Mouse (Mus musculus) spleen, adult 18-20 months (tissue): Measurements from ENCODE around the gene Tab3.

ENCODE experiments used
- DNase-seq, 2 experiments: peaks; one replicate each; pipeline ENCODE4 v3.0.0; 2022; ENCODE audit warnings: mixed read lengths in 2 of 2

Tab3 gene

DNA sequence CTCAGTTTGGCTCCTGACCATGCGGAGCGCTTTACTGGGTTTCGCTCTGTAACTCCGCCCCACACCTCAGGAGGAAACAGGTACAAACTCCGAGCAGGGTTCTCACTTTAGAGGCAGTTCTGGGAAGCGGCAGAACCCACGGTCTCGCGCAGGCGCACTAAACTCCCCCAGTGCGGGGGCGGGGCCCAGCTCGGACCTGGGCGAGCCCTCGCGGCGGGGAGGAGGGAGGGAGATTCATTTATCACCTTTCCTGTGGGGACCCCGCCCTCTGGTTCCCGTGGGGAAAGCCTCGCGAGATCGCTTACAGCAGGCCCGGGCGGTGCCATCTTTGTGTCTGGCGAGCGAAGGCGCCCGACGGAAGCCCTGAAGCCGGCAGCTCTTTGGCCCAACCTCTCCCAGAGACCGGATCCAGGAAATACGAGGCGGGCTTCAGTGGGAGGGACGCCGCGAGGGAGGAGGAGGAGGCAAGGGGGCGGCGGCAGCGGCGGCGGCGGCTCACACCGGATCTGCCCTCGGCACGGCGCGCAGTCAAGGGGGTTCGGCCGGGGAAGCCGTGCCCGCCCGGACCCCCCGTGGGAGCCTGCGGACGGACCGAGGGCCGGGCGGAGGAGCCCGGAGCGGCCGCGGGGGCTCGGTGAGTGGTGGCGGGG lies at the start of gene Tab3:
Gene Tab3, plus strand, starts transcription at position 491 of the 650 bp plus-strand sequence.
- peak; percentile 93 for DNase-seq

DNA sequence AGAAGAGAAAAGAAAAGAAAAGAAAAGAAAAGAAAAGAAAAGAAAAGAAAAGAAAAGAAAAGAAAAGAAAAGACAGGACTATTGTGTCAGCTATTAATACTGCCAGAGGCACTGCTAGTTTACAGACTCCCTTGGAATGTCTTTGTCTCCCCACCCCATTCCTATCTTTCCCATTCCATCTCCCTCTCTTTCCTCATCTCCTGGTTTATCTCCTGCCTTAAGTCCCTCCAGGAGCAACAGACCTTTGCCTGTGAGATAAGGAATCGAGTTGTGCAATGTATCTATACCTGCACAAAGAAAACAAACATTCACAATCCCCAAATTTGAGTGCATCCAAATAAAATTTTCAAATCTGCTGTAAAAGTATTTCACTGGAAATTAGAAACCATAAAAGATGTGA lies 48.3 kb upstream of the Tab3 start:
- DNase-seq: no peak

DNA sequence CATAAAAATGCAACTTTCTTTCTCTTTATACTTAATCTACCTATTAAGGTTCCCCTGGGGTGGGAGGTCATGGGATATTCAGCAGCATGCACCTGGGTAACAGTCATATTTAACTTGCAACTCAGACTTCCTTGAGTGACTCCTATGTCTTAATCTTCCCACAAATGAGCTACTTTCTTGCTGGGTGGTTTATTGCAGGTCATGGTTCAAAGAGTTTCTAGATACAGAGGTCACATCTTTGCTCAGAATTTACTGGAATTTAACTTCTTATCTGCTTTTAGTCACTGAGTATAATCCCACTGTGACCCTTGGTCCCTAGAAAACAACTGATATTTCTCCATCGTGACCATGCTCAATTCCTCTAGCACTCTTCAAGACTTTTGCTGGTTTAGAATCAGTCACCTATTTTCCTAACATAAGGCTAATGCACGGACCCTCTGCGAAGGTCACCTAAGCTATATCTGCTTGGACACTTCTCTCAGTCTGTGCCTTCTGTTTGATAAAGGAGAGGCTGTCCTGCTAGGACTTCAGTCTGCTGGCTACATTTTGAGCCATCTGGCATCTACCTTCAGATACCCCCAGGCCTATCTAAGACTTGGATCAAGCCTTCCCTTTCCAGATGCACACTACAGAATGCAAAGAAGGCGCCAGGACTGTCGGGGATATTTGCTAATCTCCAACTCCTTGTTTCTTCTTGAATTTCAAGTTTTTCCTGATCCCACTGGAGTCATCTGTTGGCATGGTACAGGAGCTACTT lies 47.4 kb upstream of the Tab3 start:
- DNase-seq: no peak

DNA sequence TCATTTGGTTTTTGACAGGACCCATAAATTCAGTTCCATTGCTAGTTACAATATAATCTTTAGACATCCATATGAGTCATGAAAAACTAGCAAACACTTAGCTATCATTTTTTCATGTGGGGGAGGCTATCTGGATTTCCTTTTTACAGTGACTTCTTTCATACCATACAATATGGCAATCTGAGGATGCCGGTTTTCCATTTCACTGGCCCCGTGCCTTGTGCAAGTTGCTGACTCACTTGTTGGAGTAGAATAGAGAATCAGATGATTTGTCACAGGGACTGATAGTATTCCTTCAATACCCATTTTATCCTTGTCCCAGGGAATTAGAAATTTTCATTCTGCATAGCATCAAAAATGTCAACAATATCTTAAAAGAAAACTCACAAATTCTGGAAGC lies 14.9 kb upstream of the Tab3 start:
- DNase-seq: no peak

DNA sequence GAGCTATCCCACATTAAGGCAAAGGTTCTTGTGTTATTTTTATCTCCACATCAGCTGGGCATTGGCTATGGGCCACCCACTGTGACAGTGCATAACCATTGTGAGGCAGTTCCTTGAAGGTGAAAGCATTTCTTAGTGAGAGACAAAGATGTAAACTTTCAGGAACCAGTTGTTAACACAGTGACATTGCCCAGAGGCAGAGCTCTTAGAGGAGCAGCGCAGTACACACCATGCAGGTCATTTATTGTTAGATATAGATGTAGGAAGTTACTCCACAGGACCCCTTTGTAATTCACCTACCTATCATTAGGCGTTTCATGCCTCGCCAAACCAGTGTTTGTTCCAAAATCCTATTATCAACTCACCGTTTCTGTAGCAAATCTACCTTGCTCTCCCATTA lies 7.6 kb upstream of the Tab3 start:
- DNase-seq: no peak

DNA sequence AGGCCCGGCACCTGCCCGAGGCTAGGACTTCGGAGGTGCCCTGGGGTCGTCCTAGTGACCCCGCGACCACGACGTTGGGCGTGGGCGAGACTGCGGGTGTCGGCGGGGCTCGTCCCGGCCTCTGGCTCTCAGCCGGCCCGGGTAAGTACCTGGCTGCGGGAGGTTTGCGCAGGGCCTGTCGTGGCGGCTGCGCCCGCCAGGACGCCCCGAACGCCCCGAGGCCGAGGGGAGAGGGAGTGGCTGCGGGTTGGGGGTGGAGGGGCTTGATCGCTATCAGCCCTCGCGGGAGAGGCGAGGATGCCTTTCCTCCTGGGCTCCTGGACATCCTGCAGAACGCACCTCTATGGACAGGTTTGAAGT lies 340 bp downstream of the Tab3 start:
- DNase-seq: no peak

DNA sequence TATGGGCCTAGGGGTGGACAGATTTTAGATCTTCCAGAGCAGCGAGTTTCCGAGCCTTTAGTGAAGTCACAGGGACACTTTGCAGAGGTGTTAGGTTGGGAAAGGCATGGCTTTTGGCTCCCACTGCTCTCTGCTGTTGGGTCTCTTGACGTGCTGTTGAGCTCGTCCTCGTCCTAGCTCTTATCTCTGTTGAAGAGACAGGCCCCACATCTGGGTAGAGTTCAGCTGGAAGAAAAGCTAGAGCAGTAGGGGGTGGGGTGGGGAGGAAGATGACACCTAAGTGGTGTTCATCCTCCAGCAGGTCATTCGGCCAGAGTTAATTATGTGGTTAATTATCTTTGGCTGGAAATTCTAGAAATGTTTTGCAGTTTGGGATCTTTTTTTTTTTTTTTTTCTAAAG lies 2.5 kb downstream of the Tab3 start:
- DNase-seq: no peak

DNA sequence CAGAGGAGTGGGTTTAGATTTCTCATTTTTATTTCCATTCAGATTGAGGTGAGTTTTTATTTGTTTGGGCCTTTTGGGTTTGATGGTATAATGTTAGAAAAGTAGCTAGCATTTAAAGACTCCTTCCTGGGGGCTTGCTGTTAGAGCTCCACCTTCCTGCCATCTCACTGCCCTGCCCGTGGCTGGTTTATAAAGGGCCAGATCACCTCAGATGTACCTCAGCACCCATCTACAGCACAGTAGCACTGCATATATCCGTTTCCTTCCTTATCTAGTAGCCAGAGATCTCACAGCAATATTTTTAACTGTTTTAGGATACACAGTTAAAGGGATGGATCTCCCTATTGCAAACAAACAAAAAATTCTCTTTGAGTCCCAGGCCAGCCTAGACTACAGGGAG lies 6.9 kb downstream of the Tab3 start:
- DNase-seq: no peak

DNA sequence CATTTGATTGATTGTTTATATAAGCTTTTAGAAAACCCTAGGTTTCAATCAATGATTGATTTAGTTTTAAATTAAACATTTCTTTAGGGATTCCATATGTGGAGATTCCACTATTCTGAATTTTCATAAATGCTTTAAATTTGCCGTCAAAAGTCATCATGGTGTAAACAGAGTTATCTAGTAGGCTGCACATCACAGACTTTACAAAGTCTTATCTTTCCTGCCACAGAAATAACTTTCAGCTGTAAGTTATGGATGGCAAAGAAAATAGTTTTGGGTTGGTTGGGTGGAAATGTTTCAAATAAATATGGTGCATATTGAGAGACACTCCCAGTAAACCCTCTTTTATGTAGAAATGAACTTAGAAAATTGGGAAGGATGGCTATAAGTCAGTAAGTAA lies 8.7 kb downstream of the Tab3 start:
- DNase-seq: no peak

DNA sequence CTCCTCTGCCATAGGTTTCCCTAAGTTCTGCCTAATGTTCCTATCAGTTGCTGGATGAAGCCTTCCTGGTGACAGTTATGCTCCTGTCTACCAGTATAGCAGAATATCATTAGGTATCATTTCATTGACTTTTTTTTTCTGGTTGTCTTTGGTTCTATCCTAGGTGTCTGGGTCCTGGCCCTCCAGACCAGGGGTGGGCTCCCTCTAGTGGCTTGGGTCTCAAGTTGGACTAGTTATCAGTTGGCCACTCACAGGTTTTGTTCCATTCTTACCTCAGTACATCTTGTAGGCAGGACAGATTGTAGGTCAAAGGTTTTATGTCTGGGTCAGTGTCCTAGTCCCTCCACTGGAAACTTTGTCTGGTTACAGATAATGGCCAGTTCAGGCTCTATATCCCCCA lies 11.8 kb downstream of the Tab3 start:
- peak in 1 of 2 experiments; percentile 10 for DNase-seq

DNA sequence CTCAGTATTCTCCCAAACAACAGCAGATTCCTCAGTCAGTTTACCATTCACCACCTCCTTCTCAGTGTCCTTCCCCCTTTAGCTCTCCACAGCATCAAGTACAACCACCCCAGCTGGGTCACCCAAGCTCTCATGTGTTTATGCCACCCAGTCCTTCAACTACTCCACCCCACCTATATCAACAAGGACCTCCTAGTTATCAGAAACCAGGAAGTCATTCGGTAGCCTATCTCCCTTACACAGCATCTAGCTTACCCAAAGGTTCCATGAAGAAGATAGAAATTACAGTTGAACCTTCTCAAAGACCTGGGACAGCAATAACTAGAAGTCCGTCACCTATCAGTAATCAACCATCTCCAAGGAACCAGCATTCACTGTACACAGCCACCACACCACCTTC lies 40.9 kb downstream of the Tab3 start:
- DNase-seq: no peak

DNA sequence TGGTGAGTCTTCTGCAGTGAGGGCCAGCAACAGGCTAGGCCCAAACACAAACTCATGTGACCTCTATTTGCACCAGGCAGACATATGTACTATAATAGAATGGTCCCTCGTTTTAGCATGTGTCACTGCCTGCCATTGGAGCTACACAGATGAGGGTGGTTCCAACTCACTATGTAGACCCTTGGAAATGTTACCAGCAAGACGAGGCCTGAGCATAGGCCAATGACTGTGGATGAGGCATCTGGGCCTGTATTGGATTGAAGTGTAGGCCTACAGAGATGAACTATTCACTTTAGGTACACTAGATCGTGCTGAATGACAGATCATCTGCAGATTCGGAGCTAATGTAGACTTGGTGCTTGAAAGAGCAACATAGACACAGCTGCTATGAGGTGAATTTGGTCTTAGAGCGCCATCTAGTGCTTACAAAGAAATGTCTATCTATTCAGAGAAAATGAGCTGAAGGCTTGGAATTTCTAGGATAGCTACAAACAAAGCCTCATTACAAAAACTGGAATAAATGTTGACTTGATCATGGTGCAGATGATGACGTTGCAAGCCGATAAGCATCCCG lies 72.5 kb downstream of the Tab3 start:
- DNase-seq: no peak

DNA sequence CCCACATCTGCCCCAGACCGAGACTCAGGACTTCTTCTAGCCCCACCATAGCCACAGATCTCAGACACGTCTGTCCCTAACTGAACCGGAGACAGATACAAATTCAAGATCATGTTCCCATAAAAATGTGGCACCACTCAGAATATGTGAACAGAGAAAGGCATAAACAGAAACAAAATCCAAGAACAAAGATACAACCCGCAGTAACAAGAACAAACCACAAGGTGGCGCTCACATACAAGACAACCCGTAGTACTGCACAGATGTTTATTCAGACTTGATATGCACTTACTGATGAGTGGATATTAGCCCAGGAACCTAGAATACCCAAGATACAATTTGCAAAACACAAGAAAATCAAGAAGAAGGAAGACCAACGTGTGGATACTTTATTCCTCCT lies 103.0 kb downstream of the Tab3 start:
- peak in 1 of 2 experiments; percentile 9 for DNase-seq

DNA sequence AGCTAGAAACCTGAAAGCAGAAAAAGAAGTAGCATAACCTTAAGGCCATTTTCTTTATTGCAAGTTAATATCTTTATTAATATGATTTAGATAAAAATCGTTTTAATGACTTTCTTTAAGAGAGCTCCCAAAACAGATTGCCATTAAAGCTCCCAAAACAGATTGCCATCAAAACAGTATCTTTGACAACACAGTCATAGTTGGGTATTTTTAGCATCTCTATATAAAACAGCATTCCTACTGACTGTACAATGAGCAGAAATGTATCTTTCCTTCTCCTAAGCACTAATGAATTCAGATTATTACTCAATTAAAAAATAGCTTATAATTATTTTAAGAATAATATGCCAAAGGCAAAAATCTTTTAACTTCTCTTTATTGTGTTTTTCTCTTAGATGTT lies 108.3 kb downstream of the Tab3 start:
- DNase-seq: no peak

DNA sequence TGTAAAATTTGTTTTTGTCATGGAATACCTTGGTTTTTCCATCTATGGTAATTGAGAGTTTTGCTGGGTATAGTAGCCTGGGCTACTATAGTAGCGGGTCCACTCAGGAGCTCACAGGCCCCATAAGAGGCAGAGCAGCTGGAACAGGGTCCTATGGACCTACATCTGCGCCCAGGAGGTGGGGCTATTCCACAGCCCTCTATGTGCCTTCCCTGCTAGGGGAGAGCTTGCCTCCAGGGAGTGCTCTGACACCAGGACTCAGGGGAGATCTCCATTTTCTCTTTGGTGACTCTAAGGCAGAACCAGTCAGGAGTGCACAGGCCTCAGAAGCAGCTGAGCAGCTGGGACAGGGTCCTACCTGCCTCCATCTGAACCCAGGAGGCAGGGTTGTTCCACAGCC lies 109.9 kb downstream of the Tab3 start:
- no peak for DNase-seq
